Mouse (Mus musculus) liver, adult (tissue): Measurements from ENCODE around the gene Nudt10.
"Not testable (repeated sequence)": the region's sequence is repeated elsewhere in the genome, so short reads cannot be mapped to it uniquely, and the experiment has no call there.

Experiments used
- GATA4 ChIP-seq: IDR thresholded peaks from 2 replicates; pipeline ENCODE4 v1.6.1; 2014; ENCODE audit warnings: mild to moderate bottlenecking, low read length; ENCODE audit not compliant: insufficient replicate concordance

Nudt10 gene

GRCm38 (mm10) chrX:6172823-6173640, at the start of gene Nudt10:
Nudt10 (minus strand) TSS chrX:6173015.
- TF ChIP-seq GATA4 = not testable (repeated sequence)

DNA sequence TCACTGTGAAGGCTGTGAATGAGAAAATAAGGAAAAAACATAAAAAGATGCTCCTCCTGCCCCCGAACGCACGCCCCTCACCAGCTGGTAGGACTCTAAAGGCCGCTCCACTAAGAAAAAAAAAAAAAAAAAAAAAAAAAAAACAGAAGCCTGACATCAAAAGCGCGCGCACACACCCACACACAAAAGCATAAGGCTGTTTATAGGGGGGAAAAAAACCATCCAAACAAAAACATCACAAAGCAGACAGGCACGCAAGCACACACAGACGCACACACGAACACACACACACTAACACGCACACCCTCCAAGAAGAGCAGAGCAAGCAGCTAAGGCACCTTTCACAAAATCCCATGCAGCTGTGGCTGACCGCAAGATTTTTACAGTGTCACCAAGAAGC, 1.1 kb downstream of the Nudt10 start:
- no peak for TF ChIP-seq GATA4
